Mouse (Mus musculus): ENCODE data around the gene Slc35a5.

Gene Slc35a5

DNA sequence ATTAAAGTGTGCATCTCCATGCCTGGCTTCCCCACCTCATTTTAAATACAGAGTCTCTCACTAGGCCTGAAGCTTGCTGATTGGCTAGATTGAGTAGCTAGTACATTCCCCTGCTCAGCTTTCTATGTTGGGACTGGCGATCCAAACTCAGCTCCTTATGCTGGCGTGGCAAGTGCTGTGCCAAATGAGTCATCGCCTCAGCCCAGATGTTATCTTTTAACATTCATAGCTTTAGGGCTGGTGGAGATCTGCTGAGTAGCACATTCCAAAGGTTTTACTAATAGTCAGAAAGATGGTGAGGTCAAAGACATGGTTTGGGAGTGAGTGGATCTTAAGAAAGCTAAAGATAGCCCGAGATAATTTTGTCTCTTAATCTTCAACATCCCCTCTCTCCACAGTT, 48.0 kb downstream of the Slc35a5 start:
- no peak for DNase-seq

DNA sequence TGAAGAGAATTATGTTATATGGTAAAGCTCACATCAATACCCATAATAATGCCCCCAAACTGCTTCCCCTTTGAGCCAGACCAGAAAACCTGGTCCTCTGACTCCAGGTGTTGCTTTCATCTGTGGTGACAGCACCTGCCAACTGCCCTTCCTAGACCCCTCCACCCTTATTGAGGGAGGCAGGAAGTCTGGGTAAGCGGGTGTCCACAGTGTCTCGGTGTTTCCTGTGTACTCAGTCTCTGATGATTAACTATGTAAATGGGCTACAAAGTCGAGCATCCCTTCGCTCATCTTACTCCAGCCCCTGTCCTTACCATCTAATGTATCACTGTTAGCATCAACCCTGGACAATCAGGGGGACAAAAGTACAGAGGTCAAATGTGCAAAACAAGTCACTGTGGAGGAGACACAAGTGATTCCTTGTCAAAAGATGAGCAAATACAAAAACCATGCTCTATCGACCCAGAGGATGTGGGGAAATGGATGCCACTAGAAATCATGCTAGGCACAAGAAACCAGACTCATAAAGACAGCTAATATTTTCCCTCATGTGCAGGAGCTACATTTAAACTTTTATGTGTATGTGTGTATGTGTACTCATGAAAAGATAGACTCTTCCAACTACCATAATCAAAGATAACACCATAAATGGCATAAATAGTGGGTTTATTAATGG, 50.2 kb downstream of the Slc35a5 start:
- no peak for DNase-seq

DNA sequence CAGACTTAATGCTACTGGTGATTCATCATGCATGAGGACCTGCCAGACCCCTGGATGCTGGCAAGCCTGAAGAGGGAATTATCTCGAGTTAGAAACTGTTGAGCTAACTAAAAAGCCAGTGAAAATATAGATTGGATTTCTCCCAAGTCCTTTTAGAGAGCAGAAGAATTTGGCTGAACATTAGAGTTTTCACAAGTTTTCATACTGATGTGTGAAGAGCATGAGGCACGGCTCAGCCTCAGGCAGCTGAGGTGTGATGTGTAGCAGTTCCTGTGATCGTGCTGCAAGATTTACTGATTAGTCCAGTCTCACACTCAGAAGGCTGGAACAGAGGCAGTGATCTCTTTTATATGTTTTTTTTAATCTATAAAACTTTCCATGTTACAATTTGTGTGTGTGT, 53.5 kb downstream of the Slc35a5 start:
- DNase-seq: no peak

DNA sequence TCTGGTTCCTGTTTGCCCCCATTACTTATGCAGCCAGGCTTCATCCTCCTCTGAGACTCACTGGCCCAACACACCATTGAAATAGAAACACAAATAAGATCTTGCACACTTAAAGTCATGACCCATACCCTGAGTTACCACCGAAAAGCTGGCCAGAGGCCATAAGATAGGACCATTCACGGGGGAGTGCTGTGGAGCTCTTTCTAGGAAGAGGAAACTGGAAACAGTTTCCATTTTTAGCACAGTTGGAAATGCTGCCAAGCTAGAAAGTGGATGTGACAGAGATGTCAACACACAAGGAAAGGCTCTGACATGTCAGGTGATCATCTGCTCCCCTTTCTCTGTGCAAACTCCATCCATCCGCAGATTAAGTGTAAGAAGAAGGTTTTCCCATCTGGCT, 57.6 kb downstream of the Slc35a5 start:
- no peak for DNase-seq

DNA sequence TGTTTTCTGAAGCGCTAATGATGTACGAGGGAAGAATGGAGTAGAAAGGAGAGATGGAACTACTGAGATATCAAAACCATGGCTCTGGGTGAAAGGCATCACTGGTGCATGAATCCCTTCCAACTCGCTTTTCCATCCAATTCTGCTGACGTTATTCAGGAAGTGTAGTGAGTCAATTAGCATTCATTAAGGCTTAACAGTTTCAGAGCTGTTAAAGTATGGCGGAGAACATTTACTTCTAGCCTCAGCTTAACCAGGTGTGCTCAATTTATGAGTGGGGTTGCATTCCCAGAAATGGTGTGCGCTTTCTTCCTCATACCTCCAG, 59.7 kb downstream of the Slc35a5 start:
- no peak for DNase-seq

DNA sequence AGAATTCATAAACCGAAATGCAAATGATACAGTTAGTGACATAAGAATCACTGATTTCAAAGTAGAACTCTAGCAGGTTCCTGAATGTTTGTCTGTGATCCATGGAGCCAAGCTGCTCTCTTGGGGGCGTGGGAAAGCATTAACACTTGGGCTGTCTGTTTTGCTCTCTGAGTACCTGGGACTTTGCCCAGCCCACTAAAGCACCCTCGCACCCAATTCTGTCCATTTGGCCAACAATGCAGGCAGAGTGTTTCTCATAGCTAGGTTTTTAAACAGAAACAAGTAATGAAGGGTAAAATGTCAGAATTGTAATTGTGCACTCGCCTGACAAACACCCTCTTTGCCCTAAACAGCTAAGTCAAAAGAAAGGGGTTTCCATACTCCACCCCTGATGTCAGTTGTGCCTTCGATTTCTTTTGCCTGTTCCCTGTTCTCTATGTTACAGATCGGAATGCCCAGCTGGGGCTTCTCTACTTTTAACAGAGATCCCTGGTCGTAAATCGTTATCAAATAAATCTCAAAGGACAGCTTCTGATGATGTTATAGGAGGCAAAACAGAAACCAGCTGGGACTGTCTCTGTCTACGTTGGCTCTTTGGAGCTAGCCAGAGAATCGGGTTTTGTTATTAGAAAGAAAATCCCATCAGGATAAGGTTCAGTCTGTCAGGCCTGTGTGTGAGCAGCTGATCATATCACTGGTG, 60.2 kb downstream of the Slc35a5 start:
- DNase-seq: no peak

DNA sequence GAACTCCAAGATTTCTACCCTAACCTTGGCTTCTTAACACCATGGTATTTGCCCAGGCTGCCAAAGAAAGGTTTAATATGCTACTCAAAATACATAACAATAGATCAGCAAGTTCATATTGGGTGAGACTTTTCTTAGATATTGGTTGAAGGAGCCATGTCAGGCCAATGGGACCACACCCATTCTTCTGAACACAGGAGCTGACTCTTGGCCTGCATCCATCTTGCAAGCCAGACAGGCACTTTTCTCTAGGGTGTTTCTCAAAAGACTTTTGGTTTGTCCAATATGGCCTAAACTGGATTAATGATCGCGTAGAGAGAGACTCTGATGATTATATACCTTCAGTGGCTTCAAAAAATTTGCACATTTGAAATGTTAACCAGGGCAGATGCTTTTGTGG, 61.0 kb downstream of the Slc35a5 start:
- DNase-seq: no peak

DNA sequence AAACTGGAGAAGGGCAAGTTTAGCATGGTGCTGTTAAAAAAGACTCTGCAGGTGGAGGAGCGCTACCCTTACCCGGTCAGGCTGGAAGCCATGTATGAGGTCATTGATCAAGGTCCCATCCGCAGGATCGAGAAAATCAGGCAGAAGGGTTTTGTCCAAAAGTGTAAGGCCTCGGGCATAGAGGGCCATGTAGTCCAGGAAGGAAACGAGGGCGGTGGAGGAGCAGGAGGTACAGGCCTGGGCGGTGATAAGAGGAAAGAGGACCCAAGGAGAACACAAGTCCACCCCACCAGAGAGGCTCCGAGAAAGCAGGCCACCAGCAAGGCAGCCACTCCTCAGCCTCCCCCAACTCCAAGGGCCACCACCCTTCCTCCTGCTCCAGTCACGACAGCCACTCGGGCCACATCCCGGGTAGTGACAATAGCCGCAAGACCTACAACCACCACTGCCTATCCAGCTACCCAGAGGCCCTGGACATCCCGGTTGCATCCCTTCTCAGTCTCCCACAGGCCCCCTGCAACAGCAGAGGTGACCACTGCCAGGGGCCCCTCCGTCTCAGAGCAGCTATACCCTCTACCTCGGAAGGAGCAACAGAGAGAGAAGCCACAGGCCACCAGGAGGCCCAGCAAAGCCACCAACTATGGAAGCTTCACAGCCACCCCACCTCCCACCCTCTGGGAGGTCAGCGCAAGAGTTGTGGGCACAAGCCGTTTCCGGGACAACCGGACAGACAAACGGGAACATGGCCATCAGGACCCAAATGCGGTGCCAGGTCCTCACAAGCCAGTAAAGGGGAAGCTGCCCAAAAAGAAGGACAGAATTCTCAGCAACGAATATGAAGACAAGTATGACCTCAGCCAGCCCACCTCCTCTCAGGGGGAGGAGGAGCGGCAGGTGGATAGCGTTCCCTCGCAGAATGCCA, 62.7 kb downstream of the Slc35a5 start:
- no peak for DNase-seq

DNA sequence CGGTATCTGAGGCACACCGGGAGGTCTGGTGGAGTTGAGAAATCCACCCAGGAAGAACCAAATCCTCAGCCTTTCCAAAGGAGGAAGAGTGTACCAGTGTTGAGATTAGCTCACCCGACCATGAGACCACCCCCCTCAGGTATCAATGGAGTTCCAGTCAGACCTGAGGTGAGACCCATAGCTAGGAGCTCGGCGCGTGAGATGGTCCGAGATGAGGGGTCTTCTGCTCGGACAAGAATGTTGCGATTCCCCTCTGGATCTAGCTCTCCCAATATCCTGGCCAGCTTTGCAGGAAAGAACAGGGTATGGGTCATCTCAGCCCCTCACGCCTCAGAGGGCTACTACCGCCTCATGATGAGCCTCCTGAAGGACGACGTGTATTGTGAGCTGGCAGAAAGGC, 63.5 kb downstream of the Slc35a5 start:
- DNase-seq: no peak

DNA sequence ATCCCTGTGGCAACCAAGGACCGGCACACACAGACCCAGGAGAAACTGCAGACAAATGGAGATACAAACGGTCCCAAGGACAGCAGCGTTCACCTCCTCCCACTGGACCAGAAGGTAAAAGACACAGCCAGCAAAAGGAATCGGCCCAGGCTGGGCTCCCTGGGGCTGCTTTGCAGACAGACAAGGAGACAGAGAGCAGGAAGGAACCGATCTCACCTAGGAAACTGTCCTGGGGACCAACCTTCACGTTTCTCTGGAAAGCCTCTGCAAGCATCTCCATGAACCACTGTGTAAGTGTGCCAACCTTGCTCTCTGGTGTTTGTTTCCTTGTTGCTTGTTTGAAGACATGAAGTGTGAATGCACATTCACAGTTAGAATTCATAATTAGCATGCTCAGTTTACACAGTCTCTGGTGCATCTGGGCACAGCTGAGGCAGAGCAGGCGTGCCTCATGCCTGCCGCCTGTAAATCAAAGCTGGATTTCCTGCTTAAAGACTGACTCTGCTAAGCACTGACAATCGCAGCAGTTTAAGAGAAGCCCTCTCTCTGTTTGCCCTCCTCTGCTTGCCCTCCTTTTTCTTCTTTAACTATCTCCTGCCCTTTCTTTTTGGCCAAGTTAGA, 64.3 kb downstream of the Slc35a5 start:
- DNase-seq: peak; percentile 39

DNA sequence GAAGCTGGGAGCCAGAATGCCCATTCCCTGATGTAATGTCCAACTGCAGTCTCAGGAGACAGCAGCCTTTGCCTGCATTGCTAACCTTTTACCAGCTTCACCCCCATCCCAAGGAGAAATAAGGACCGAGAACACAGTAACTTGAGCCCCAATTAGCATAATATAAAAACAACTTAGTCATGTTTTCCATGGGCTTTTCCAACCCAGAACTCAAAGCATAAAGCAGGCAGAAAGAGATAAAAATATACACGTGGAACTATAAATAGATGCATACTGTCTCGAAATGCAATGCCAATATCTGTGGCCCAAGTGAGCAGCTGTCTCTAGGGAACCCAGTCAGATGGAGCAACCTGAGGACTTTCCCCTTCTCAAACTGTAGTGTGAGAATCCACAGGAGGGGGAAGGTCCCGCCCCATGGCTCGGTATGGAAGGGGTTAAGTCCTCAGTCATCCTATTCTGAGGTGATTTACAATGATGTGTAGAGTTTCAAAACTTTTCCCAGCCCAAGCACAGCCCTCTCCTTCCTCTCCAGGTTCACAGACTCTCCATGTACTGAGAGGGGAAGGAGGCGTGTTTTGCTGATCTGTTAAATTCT, 65.3 kb downstream of the Slc35a5 start, which contains the start of gene Ccdc80:
Ccdc80 (plus strand) TSS at position 266 of the 595 bp plus-strand sequence.
- DNase-seq: no peak

DNA sequence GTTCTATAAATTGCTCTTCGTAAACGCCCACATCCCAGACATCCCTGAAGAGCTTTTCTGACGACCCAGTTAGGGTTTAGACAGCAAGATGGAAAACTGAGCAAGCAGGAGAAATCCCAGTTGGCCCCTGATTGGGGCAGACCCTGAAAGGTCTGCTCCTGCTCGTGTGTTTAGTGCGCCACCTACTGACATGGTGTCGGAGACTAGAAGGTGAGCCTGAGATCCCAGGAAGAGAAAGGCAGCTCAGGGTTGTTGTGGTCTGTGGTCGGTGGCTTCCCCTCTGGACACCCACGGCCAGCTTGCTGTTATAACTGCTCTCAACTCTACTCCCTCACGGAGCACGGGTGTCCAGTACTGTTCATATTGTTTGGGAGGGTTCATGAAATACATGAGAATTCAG, 68.5 kb downstream of the Slc35a5 start:
- peak; percentile 83 for DNase-seq

Data from retina, postnatal 1 day (tissue).